Mouse (Mus musculus): ENCODE results near the gene Mllt6.
"Not testable (repeated sequence)": the region's sequence is repeated elsewhere in the genome, so short reads cannot be mapped to it uniquely, and the experiment has no call there.

- TF ChIP-seq CTCF (IDR thresholded peaks at IDR 0.05); EP300 (IDR thresholded peaks at IDR 0.05; ENCODE audit: insufficient read depth, low read depth, low read length): not testable (repeated sequence)
These were observed 46.9 kb downstream of the Mllt6 start for GRCm38 (mm10) chr11:97710067-97710466.
